Mouse (Mus musculus) thymus, adult 2 months (tissue): Measurements from ENCODE around the gene Grasp.

Experiments
- CTCF ChIP-seq: fragments of 200-500 bp; IDR thresholded peaks from 2 replicates; pipeline ENCODE4 v1.5.1; 2012; ENCODE audit warnings: mild to moderate bottlenecking, control low read depth, low read length, moderate library complexity, borderline replicate concordance; ENCODE audit not compliant: control insufficient read depth, poor library complexity, insufficient read depth; ENCODE audit errors: extremely low read depth
- POLR2A ChIP-seq: fragments of 200-500 bp; IDR thresholded peaks from 2 replicates; pipeline ENCODE4 v1.6.1; 2012; ENCODE audit warnings: mild to moderate bottlenecking, low read length, control low read depth, moderate library complexity; ENCODE audit not compliant: control insufficient read depth, poor library complexity, insufficient read depth; ENCODE audit errors: extremely low read depth

GRCm38 (mm10) chr15:101222897-101223482 lies 998 bp upstream of the Grasp start:
- TF ChIP-seq CTCF: no peak
- no peak for TF ChIP-seq POLR2A
